Mouse (Mus musculus): ENCODE measurements around the gene Slfnl1. TPM values are rescaled to one million over a fixed set of nuclear protein-coding genes. Genes with fewer than 3 reads are reported as not detected.

The Slfnl1 gene
- total and polyA plus RNA-seq, 3 experiments, result 0.17 TPM; not detected in 2

DNA sequence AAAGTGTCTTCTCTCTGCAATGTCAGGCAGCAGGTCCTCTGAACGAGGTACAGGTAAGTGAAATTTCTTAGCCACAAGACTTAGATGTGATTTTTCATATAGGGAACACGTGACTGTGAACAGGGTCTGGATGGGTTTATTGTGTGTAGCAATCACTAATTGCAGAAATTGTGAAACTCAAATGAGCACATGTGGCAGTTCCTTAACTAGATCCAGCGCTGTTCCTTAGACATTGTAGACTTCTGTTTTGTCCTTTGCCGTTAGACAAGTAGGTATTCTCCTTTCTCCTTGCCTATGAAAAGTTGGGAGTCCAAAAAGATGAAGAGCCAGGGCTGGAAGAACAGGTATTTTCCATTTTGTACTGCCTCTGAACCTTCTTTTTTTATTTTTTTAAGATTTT, 20.8 kb upstream of the Slfnl1 start:
- dilution Hi-C loops (cut with MboI; ENCODE audit: extremely low pct_ligation_motif_present, extremely low pct_unique_long_range_greater_than_20kb, low sequenced_read_pairs) (no loop called here), in situ Hi-C loops (cut with MboI; ENCODE audit: low pct_ligation_motif_present, low pct_unique_long_range_greater_than_20kb, low sequenced_read_pairs) (loop anchor here (25.0 kb wide), 1 partner anchor 274 kb away; no protein-coding TSS in a partner anchor)
- Histone ChIP-seq H3K9me3 (replicated peaks; ENCODE audit: low read length) (no peaks in the 10 kb centered on the region), H3K4me1 (ENCODE audit: control insufficient read depth in 1 of 2, insufficient read depth in 2 of 2) (no peaks in the 10 kb centered on the region), H3K9ac (ENCODE audit: insufficient read depth, low read depth) (no peak overlapping the region), H3K4me3 (replicated peaks in 1 of 3; ENCODE audit: low read depth in 2 of 3, low read length in 2 of 3, poor library complexity in 1 of 3) (no peak overlapping the region), H3K79me2 (replicated peaks; ENCODE audit: control insufficient read depth, extremely low read depth, insufficient read depth, poor library complexity, severe bottlenecking) (no peaks in the 10 kb centered on the region), H3K36me3 (replicated peaks in 1 of 2; ENCODE audit: control insufficient read depth in 1 of 2, insufficient read depth in 1 of 2, low read length in 1 of 2) (peaks cover 0 to 26% of the 10 kb centered on the region in 2 experiments), H3K27ac (ENCODE audit: insufficient read depth, low read depth) (no peak overlapping the region), H3K4me2 (ENCODE audit: insufficient read depth, low read depth, poor library complexity, severe bottlenecking) (no peak overlapping the region), H3K27me3 (replicated peaks) (no peaks in the 10 kb centered on the region)
- no peak for TF ChIP-seq USF2 (conservative IDR thresholded peaks at IDR 0.05; ENCODE audit: low read depth, low read length)
- TF ChIP-seq E2F4 (IDR thresholded peaks at IDR 0.05; ENCODE audit: insufficient replicate concordance, low read depth, low read length), result no peak
- no peak for TF ChIP-seq USF1 (IDR thresholded peaks at IDR 0.05; ENCODE audit: low read depth, low read length)
- TF ChIP-seq SMC3 (IDR thresholded peaks at IDR 0.05; ENCODE audit: low read depth, low read length), result no peak
- TF ChIP-seq MAFK (IDR thresholded peaks at IDR 0.05; ENCODE audit: insufficient replicate concordance, low read length), result no peak
- no peak for TF ChIP-seq CHD2 (IDR thresholded peaks at IDR 0.05; ENCODE audit: low read length)
- no peak for TF ChIP-seq EP300 (IDR thresholded peaks at IDR 0.05; ENCODE audit: low read length)
- no peak for DNase-seq (ENCODE audit: extremely low read depth)

GRCm38 (mm10) chr4:120514366-120514765, 17.7 kb upstream of the Slfnl1 start:
- Histone ChIP-seq H3K4me1 (ENCODE audit: control insufficient read depth in 1 of 2, insufficient read depth in 2 of 2) (no peaks in the 10 kb centered on the region), H3K27ac (ENCODE audit: insufficient read depth, low read depth) (no peak overlapping the region), H3K27me3 (replicated peaks) (no peaks in the 10 kb centered on the region), H3K79me2 (replicated peaks; ENCODE audit: control insufficient read depth, extremely low read depth, insufficient read depth, poor library complexity, severe bottlenecking) (no peaks in the 10 kb centered on the region), H3K36me3 (replicated peaks in 1 of 2; ENCODE audit: control insufficient read depth in 1 of 2, insufficient read depth in 1 of 2, low read length in 1 of 2) (peaks cover 5 to 38% of the 10 kb centered on the region in 2 experiments), H3K4me2 (ENCODE audit: insufficient read depth, low read depth, poor library complexity, severe bottlenecking) (no peak overlapping the region), H3K4me3 (replicated peaks in 1 of 3; ENCODE audit: low read depth in 2 of 3, low read length in 2 of 3, poor library complexity in 1 of 3) (no peak overlapping the region), H3K9me3 (replicated peaks; ENCODE audit: low read length) (no peaks in the 10 kb centered on the region), H3K9ac (ENCODE audit: insufficient read depth, low read depth) (no peak overlapping the region)
- TF ChIP-seq UBTF (IDR thresholded peaks at IDR 0.05; ENCODE audit: low read depth, low read length), result no peak
- TF ChIP-seq MXI1 (IDR thresholded peaks at IDR 0.05; ENCODE audit: low read depth, low read length), result no peak
- dilution Hi-C loops (cut with MboI; ENCODE audit: extremely low pct_ligation_motif_present, extremely low pct_unique_long_range_greater_than_20kb, low sequenced_read_pairs) (no loop called here), in situ Hi-C loops (cut with MboI; ENCODE audit: low pct_ligation_motif_present, low pct_unique_long_range_greater_than_20kb, low sequenced_read_pairs) (loop anchor here (25.0 kb wide), 1 partner anchor 277 kb away; no protein-coding TSS in a partner anchor)
- no peak for DNase-seq (ENCODE audit: extremely low read depth)

DNA sequence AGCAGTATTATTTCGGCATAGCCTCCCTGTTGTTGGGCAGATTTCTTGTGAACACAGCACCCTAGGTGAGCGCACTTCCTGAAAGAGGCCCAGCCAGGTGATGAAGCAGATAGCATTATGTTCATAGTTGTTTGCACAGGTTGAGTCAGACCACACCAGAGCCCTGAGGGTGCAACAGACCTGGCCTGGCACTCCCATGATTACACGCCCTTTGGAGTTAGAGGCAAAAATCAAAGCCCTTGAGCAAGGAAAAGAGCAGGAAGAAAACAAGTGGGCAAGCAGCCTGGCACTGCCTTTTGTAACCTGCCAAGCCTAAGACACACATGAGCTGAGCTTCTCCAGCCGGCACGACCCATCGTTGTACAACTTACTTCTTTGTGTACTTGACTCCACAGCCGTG, 15.5 kb upstream of the Slfnl1 start:
- no peak for DNase-seq (ENCODE audit: extremely low read depth)
- no peak overlapping the region for H3K4me2 ChIP-seq (ENCODE audit: insufficient read depth, low read depth, poor library complexity, severe bottlenecking)
- no peak overlapping the region for H3K27ac ChIP-seq (ENCODE audit: insufficient read depth, low read depth)
- no peak overlapping the region for H3K9ac ChIP-seq (ENCODE audit: insufficient read depth, low read depth)
- no peaks in the 10 kb centered on the region for H3K4me1 ChIP-seq (ENCODE audit: control insufficient read depth in 1 of 2, insufficient read depth in 2 of 2)
- TF ChIP-seq TBP (conservative IDR thresholded peaks at IDR 0.05; ENCODE audit: low read depth, low read length) (no peak), NRF1 (IDR thresholded peaks at IDR 0.05; ENCODE audit: low read depth, low read length) (no peak), CHD1 (IDR thresholded peaks at IDR 0.05; ENCODE audit: low read depth, low read length) (no peak), POLR2A (IDR thresholded peaks at IDR 0.05; ENCODE audit: low read depth, low read length) (no peak), MAFK (IDR thresholded peaks at IDR 0.05; ENCODE audit: insufficient replicate concordance, low read length) (no peak), E2F4 (IDR thresholded peaks at IDR 0.05; ENCODE audit: insufficient replicate concordance, low read depth, low read length) (no peak), ETS1 (conservative IDR thresholded peaks at IDR 0.05; ENCODE audit: low read depth, low read length) (no peak), POLR2AphosphoS2 (IDR thresholded peaks at IDR 0.05; ENCODE audit: low read depth, low read length) (no peak), NELFE (IDR thresholded peaks at IDR 0.05; ENCODE audit: low read depth, low read length) (no peak)
- in situ Hi-C loops (cut with MboI; ENCODE audit: low pct_ligation_motif_present, low pct_unique_long_range_greater_than_20kb, low sequenced_read_pairs) (loop anchor here (25.0 kb wide), 1 partner anchor 279 kb away; no protein-coding TSS in a partner anchor), dilution Hi-C loops (cut with MboI; ENCODE audit: extremely low pct_ligation_motif_present, extremely low pct_unique_long_range_greater_than_20kb, low sequenced_read_pairs) (no loop called here)
- H3K27me3 ChIP-seq (replicated peaks), result no peaks in the 10 kb centered on the region
- H3K4me3 ChIP-seq (replicated peaks in 1 of 3; ENCODE audit: low read depth in 2 of 3, low read length in 2 of 3, poor library complexity in 1 of 3), result no peak overlapping the region
- no peaks in the 10 kb centered on the region for H3K79me2 ChIP-seq (replicated peaks; ENCODE audit: control insufficient read depth, extremely low read depth, insufficient read depth, poor library complexity, severe bottlenecking)
- peaks cover 7 to 46% of the 10 kb centered on the region in 2 experiments for H3K36me3 ChIP-seq (replicated peaks in 1 of 2; ENCODE audit: control insufficient read depth in 1 of 2, insufficient read depth in 1 of 2, low read length in 1 of 2)
- H3K9me3 ChIP-seq (replicated peaks; ENCODE audit: low read length), result no peaks in the 10 kb centered on the region
